Mouse (Mus musculus): Measurements from ENCODE around the gene Pdcd6ip.
"Not testable (repeated sequence)": the region's sequence is repeated elsewhere in the genome, so short reads cannot be mapped to it uniquely, and the experiment has no call there.

Pdcd6ip gene

DNA sequence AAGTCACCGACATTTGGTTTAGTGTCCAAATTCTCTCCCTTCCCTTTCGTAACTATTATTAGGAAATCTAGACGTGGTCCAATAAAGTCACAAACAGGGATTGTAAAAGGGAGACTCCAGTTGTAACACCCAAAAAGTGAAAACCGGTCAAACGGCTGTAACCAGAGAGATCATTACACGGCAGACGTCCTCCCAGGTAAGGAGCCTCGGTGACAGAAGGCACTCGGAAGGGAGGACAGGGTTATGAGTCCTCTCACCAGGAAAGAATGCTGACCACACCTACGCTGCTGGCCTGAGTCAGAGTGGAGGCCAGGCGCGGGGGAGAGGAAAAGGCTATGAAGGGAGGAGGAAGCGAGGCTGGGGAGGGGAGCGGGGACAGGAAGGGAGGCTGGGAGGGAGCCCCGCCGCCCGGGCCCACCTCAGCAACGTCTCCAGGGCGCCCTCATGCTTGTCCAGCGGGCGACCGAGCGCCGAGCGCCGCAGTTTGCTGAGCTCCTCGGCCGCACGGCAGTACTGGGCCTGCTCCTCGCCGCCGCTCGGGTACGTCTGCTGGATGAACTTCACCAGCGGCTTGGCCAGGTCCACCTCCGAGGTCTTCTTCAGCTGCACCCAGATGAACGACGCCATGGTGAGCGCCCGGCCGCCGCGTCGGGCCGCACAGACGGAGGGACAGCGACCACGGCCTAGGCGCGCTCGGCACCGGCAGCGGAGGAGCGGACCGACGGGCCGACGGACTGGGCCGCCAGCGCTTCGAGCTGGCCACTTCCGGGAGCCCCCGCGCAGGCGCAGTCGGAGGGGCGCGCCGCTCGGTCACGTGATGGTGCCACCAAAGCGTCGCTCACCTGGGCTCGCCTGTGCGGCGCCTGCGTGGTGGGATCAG is at the start of gene Pdcd6ip:
TSS of gene Pdcd6ip (minus strand) at position 779 of the 880 bp plus-strand sequence.
- peak; percentile 95 for DNase-seq

DNA sequence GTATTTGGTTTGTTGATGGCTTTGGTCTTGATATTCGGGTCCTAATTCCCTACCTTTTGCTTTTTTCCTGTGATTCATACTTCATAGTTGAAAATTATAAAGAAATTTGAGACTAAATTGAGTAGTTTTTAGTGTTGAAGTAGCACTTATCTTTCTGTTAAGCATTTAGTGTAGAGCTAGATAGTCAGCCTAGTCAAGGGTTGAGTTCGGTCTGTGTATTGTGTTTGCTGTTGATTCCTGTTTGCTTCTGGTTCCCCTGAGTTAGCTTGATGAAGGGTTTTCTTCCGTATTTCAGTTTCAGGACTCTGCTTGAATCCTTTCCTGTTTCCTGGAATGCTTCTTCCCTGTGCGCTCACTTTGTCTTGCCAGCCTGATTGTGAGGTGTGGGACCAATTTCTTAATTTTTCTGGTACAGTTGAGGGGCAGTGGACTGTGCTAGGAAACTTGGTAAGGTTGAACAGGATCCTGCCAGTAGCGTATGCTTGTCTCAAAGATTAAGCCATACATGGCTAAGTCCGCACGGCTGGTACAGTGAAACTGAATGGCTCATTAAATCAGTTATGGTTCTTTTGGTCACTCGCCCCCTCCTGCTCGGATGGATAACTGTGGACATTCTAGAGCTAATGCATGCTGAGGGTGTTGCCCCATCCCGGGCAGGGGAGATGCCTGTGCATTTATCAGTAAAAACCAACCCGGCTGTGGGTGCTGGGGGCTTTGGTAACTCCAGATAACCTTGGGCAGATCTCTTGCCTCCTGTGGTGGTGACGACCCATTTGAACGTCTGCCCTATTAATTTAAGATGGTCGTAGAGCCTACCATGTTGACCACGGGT is 48.0 kb upstream of the Pdcd6ip start:
- DNase-seq = no peak

DNA sequence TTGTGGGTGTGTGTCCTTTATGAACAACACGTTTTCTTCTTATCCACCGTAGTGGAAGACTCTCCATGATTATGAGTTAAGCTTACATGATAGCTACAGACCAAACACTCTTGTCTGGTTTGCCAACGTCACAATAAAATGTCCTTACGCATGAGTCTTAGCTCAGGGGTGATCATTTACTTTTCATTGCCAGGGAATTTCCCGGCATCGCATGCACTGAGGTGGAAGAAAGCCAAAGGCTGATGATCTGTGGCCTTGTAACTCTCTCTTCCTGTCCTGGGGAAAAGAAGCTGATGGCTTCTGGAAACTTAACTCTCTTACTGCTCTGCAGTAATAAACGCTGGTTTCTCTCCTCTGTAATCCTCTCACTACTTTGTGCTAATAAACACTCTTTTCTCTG is 41.3 kb upstream of the Pdcd6ip start:
- DNase-seq = no peak

DNA sequence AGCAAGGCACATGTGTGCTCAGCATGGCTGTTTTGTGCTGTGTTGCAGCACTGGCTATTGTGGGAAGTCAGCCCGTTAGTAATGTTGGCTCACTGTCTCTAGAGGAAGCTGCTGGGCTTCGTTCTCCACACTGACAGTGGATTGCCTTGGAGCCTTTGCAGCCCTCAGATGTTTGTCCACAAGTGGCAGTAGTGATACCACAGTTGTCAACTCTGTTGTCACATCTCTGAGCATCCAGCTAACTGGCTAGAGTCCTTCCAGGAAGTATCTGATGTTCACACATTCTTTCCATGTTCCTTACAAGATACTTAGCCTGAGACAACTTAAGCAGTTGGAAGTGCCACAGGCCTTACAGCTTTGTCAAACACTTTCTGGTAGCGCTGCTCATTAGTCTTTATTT is 35.2 kb upstream of the Pdcd6ip start:
- no peak for DNase-seq

DNA sequence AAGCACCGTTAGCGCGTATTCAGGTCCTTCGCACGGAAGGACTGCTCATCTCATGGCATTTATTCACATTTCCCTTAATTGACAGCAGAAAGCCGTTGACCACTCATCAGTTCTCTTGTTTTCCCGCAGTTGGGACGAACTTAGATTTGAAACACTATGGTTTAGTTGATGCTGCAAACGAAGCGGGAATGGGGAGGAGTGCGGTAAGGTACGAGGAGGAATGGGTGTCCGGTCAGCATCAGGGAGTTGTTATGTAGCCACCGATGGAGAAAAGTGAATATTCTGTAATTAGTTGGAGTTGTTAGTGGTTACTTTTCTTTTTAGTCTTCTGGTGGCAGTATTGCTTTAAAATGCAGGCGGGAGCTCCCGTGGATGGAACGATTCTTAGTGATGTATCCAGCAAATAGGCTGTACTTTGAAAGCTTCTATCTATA is 34.3 kb upstream of the Pdcd6ip start:
- no peak for DNase-seq

DNA sequence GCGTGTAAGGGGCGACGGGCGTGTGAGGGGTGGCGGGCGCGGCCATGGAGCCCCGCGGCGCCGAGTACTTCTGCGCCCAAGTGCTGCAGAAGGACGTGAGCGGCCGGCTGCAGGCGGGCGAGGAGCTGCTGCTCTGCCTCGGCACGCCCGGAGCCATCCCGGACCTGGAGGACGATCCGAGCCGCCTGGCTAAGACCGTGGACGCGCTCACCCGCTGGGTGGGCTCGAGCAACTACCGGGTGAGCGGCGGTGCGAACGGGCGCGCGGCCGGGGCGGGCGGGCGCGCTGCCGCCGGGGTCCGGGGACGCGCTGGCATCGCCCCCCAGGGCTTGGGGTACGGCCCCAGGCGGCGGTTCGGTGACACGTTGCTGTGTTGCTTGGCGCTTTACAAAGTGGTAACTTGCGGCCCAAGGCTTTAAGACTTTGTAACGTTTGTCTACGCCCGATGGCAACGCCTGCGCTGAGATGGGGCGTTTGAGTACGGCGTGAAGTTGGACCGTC is 33.6 kb upstream of the Pdcd6ip start:
- DNase-seq = peak; percentile 75

DNA sequence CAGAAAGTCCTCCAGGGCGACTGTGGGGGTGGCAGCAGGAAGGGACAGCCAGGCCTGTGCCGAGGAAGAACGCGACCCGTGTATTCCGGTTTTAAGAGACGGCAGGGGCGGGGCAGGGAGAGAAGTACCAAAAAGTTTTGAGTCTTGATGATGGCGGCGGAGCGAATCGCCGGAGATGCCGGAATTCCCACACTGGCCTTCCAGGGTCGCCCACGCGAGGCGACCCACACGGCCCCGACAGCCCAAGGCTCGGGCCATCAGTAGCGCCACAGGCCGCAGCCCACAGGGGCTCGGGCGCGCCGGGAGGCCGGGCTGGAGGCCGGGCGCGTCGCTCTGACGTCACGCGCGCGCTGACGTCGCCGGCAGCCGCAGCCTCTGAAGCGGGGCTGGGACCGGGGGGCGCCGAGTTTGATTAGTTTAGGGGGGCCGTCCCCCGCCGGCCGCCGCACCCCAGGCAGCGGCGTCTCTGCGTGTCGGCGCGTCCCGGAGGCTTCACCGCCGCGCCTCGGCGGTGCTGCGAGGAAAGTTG is 33.1 kb upstream of the Pdcd6ip start, which contains the start of gene Clasp2:
TSS of gene Clasp2 (plus strand) at position 366 of the 529 bp plus-strand sequence.
- peak; percentile 82 for DNase-seq

DNA sequence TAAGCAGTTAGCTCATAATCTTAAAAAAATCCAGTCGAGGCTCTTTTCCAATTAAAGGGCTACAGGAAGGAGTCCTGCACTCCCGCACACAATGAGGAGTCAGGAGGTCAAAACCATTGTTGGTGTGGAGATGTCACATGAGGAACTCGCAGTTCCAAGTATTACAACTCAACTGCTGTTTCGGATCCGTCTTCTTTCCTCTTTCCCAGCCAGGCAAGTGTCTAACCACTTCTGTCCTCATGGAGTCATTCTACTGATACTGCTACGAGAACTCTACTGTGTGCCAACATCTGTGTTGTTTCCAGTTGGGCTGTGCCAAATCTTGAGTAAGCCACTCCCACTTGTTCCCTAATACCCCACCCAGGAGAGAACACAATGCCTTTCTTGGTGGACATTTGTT is 30.9 kb upstream of the Pdcd6ip start:
- DNase-seq = no peak

DNA sequence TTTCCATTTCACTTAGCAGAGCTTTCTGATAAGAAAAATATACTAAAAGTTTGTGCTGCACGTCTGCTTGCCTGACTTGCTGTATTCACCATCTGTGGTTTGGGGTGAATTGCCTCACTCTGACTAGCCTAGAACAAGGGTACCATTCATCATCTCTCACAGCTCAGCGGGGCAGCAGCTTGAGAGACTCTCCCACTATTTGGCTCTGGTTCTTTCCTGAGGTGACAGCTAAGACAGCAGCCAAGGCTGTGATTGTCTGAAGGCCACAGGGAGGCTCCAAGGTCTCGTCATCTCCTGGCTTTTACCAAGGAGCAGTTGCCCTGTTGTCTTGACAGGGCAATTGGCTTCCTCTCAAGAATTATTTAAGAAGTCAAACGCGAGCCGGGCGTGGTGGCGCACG is 30.0 kb upstream of the Pdcd6ip start:
- DNase-seq = no peak

DNA sequence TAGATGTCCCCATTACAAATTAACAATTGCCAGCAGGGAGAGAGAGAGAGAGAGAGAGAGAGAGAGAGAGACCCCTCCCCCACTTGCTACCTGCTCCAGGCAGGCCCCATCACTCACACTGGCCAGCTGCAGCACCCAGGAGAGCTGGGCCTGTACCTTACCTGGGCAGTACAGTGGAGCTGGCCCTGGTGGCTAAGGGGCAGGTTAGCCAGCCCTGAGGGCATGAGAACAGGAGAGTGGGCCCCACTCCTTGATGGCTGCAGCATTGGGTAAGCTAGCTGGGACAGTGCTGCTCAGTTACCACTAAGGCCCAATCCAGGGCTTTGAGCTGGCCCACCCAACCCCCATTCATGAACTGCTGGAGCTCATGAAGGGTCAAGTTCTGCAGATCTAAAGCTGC is 27.9 kb upstream of the Pdcd6ip start:
- DNase-seq = no peak

DNA sequence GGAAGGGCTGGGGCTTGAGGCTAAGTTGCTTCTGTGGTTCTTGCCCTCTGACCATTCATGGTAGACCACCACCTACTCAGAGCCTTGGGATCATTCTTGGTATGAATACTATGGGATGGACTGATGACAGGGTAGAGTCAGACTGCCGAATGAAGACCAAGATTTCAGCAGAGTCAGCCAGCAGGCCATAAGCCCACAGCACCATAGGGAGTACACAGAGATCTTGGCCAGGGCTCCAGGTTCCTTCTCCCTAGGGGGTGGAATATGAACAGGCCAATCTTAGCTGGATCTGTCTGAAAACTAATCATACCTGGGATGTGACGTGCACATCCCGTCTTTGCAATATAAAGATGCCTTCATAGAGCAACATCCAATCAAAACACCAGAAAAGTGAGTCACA is 23.5 kb upstream of the Pdcd6ip start:
- no peak for DNase-seq

DNA sequence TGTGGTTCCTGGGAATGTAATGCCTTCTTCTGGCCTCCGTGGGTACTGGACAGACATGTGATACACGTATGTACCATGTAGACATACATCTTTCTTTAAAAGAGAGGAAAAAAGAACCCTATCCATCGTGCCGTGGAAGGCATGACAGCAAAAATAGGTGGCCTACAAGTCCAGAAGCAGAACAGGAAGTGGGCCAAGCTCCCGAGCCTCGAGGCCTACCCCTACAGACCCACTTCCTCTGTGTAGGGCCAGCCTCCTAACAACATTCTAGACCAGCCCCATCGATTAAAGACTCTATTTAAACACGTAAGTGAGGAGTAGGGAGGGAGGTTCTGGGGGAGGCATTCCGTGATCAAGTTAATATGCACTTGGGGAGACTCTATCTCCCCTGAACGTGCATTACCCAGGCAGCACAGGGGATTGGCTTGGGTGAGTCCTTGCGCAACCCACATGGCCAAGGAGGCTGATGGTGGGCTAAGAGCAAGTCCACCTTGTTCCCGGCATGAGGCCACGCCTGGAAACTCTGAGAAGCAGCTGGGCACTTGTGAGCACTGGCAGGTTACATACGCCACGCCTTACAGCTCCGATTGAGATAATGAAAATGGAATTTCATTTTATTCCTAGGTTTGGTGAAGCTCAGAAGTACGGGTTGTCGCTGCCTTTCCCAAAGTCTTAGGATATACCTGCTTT is 19.1 kb upstream of the Pdcd6ip start:
- DNase-seq = no peak

DNA sequence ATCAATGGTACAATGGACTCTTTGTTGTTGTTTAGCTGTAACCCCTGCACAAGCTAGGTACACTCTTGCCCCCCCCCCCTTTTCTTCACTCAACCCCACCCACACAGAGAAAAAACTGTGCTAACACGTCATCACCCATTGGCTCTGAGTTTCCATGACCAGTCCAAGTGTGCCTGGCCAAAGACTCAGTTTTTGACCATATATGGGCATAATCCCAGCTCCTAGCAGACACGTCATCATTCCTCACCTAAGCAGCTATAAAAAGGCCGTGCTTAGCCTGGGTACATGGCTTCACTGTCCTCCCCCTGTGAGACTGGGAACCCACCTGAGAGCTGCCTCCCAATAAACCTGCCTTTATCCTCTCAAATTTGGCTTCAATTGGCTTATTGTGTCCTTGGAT is 18.1 kb upstream of the Pdcd6ip start:
- DNase-seq = no peak

DNA sequence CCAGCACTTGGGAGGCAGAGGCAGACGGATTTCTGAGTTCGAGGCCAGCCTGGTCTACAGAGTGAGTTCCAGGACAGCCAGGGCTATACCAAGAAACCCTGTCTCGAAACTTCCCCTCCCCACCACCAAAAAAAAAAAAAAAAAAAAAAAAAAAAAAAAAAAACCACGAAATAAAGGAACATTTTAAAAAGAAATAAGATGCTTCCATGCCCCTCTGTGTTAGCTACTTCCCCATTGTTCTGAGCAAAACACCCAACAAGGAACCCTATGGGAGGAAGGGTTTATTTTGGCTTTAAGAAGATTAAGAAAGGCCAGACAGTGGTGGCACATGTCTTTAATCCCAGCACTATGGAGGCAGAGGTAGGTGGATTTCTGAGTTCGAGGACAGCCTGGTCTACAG is 17.6 kb upstream of the Pdcd6ip start:
- DNase-seq = not testable (repeated sequence)

DNA sequence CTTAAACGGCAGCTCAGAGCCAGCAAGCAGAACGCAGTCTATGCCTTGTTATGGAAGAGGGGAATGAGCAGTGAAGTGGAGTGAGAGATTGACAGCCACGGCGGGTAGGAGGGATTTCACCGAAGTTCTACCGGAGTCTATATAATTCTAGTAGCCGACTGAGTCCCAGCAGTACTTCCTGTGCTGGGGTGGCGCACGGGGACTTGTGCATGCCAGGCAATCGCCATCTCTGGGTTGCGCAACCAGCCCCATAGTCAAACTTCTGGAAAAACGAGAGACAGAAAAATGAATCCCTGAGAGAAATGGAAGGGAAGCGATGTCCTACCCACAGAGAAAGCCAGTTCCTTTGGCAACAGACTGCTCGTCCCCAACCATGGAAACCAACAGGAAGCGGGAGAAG is 16.6 kb upstream of the Pdcd6ip start:
- no peak for DNase-seq

DNA sequence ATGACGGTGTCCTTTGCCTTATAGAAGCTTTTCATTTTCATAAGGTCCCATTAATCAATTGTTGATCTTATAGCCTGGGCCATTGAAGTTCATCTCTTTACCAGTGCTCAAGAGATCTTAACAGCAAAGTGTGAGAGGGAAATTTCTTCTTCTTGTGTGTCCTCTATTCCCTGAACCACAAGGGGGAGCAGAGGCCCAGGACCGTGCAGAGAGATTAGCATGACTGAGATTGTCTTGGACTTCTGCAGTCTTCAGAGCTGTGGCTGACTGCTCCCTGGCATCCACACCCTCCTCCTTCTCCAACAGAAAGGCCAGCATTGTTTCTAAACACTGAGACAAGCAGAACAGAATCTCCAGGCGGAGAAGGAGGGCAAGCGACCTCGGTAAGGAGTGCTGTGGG is 11.0 kb upstream of the Pdcd6ip start:
- DNase-seq = peak; percentile 33

DNA sequence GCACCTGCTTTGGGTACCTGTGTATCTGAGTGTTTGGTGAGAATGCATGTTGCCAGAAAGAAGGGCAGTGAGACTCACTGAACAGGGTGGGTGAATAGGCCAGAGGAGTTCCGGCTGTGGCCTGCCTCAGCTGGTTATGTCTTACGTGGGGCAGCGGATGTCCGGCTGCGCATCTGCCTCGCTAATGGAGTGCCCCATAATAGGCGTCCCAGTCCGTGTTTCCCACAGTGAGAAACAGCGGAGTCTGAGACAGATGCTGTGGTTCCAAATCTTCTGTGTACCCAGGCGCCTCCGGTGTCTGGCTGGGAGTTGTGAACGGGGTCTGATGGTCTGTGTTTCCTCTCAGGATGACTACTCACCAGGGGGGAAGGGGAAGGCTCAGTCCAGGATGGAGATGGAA is 2.8 kb upstream of the Pdcd6ip start:
- DNase-seq = no peak

DNA sequence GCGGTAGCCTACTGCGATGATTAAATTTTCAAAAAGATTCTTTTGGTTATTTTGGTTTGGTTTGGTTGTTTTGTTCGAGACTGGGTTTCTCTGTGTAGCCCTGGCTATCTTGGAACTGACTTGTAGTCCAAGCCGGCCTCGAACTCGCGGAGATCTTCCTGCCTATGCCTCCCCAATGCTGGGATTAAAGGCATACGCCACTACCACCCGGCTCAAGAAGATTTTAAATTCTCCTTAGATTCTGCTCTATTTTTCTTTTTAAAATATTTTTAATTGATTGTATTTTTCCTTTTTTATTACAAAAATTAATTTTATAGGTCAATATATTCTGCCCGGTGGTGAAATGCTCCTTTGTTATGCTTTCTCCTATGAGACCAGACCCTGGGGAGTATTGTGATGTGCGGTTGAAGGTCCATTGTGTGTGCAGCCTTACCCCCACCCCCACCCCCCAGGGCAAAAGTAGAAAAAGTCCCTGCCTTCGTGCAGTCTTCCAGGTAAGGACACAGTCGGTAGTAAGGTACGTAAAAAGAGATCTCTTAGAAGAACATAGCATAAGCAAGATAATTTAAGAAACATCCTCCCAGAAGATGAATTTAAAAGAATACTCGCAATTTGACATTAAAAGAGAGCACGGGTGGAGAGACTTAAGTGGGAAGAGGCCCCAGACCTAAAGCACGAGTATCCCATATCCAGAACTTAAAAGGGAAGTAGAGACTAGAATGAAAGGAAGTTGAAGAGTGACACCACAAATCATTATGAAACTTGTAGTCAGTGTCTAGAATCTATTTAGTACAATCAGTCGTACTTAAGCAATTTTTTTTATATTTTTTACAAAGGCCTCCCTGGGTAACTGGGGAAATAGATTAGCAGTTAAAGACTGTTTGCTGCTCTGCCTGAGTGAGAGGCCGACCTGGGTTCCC is 562 bp upstream of the Pdcd6ip start:
- no peak for DNase-seq

DNA sequence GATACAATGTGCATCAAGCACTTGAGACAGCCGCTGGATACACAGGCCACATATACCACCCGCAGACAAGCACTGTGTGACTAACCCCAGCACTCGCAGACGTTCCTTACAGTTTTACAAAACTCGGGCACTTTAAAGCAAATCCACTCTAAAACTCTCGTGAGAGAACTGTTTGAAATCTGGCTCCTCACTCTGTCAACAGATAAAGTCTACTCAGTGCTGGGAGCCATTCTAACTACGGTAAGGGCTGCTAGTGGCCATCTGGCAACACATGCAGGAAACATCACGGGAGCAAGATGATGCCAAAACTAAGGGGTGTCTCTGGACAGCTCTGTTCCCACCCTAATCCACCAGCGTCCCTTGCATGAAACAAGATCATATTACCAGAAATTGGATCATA is 1.2 kb downstream of the Pdcd6ip start:
- no peak for DNase-seq

DNA sequence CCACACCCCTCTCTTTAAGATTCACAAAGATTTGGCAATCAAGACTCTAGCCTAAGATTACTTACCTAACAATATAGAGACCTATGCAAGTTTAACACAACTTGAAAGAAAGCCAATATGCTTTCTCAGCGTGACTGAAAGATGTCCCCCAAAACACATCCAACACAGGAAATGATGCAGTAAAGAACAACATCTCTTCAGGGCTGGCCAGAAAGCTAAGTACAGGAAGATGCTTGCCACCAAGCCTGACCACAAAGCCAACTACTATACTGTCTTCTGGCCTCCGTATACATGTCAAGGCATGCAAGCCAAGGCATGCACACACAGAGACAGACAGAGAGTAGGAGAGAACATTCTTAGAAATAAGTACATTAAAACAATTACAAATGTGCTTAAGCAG is 2.0 kb downstream of the Pdcd6ip start:
- no peak for DNase-seq

DNA sequence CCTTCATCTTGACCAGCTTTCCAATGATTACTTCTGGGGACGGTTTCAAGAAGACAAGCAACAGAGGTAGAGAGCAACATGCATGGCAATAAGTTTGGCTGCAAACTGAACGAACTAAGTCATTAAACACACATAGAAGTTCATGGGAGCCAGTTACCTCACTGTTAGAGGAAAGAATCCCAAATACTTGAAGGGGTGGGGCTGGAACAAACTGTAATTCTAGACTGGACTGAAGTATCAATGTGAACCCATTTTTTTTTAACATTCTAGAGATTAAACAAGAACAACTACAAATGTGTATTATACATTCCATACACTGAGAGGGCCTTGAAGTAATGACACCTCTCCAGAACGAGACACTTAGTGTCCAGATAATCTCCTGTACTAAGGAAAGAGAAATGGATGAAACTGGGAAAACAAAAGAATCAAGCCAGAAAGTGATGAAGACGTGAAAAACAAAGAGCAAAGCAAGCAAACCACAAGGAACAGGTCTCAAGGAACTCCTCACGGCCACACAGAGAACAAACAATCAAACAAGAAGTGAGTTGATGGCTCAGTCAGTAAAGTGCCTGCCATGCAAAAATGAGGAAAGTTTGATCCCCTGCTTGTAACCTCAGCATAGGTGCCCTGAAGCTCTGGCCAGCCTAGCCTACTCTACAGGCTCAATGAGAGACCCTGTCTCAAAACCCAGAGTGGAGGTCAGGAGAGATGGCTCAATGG is 6.5 kb downstream of the Pdcd6ip start:
- no peak for DNase-seq

Data from thymus, postnatal 14 days (tissue).